Mouse (Mus musculus): ENCODE data around the gene St6gal1.

Gene St6gal1

GRCm38 (mm10) chr16:23299904-23300740 is 75.6 kb downstream of the St6gal1 start:
- no peak for DNase-seq (ENCODE audit: low spot score)

- DNase-seq (ENCODE audit: low spot score) = no peak
Measured at GRCm38 (mm10) chr16:23301762-23302161, 77.2 kb downstream of the St6gal1 start.

GRCm38 (mm10) chr16:23305830-23306623 is 81.5 kb downstream of the St6gal1 start:
- DNase-seq (ENCODE audit: low spot score) = no peak

GRCm38 (mm10) chr16:23307142-23307968 is 82.8 kb downstream of the St6gal1 start:
- no peak for DNase-seq (ENCODE audit: low spot score)

- DNase-seq (ENCODE audit: low spot score) = no peak
Measured at GRCm38 (mm10) chr16:23308012-23308554, 83.5 kb downstream of the St6gal1 start.

- DNase-seq (ENCODE audit: low spot score) = no peak
Measured at GRCm38 (mm10) chr16:23309080-23309479, 84.5 kb downstream of the St6gal1 start.

- no peak for DNase-seq (ENCODE audit: low spot score)
Measured at GRCm38 (mm10) chr16:23312604-23313003, 88.1 kb downstream of the St6gal1 start.

- DNase-seq (ENCODE audit: low spot score) = peak; percentile 74
Measured at GRCm38 (mm10) chr16:23314790-23315189, 90.2 kb downstream of the St6gal1 start.

- no peak for DNase-seq (ENCODE audit: low spot score)
Measured at GRCm38 (mm10) chr16:23317411-23318047, 93.0 kb downstream of the St6gal1 start.

GRCm38 (mm10) chr16:23320025-23320424 is 95.5 kb downstream of the St6gal1 start:
- DNase-seq (ENCODE audit: low spot score) = no peak

- no peak for DNase-seq (ENCODE audit: low spot score)
Measured at GRCm38 (mm10) chr16:23320579-23320978, 96.0 kb downstream of the St6gal1 start.

- DNase-seq (ENCODE audit: low spot score) = no peak
Measured at GRCm38 (mm10) chr16:23322453-23322852, 97.9 kb downstream of the St6gal1 start.

- no peak for DNase-seq (ENCODE audit: low spot score)
Measured at GRCm38 (mm10) chr16:23323915-23324314, 99.4 kb downstream of the St6gal1 start.

GRCm38 (mm10) chr16:23324867-23325650 is 100.5 kb downstream of the St6gal1 start:
- no peak for DNase-seq (ENCODE audit: low spot score)

GRCm38 (mm10) chr16:23326664-23327063 is 102.1 kb downstream of the St6gal1 start:
- DNase-seq (ENCODE audit: low spot score) = no peak

- no peak for DNase-seq (ENCODE audit: low spot score)
Measured at GRCm38 (mm10) chr16:23327266-23327665, 102.7 kb downstream of the St6gal1 start.

GRCm38 (mm10) chr16:23328201-23328600 is 103.7 kb downstream of the St6gal1 start:
- DNase-seq (ENCODE audit: low spot score) = no peak

GRCm38 (mm10) chr16:23332136-23332535 is 107.6 kb downstream of the St6gal1 start:
- DNase-seq (ENCODE audit: low spot score) = no peak

GRCm38 (mm10) chr16:23332686-23333085 is 108.1 kb downstream of the St6gal1 start:
- DNase-seq (ENCODE audit: low spot score) = peak; percentile 25

- no peak for DNase-seq (ENCODE audit: low spot score)
Measured at GRCm38 (mm10) chr16:23333875-23334551, 109.5 kb downstream of the St6gal1 start.
